Mouse (Mus musculus): ENCODE results near the gene Drd2.

GRCm38 (mm10) chr9:49379962-49380361, 39.5 kb downstream of the Drd2 start:
- TF ChIP-seq POLR2A (IDR thresholded peaks at IDR 0.05; ENCODE audit: low read depth, low read length), result no peak
- TF ChIP-seq CTCF (IDR thresholded peaks at IDR 0.05; ENCODE audit: borderline replicate concordance, insufficient read depth, low read length), result no peak
